Mouse (Mus musculus): ENCODE data around the gene Rabep1. TPM values are rescaled to one million over a fixed set of nuclear protein-coding genes. Genes with fewer than 3 reads are reported as not detected.

The Rabep1 gene
- polyA plus RNA-seq, 1 experiment from 2014 or later = 32.6 TPM

- 76% methylated on average over 4 of the region's 4 CpGs for WGBS
Observed at GRCm38 (mm10) chr11:70806697-70807096, 37.9 kb upstream of the Rabep1 start.

GRCm38 (mm10) chr11:70807630-70808029 lies 36.9 kb upstream of the Rabep1 start:
- DNase-seq (no peak), ATAC-seq (ENCODE audit: insufficient read depth) (no peak)
- Histone ChIP-seq H3K4me1 (ENCODE audit: insufficient read depth) (no peaks in the 10 kb centered on the region), H3K4me2 (no peak overlapping the region), H3K9me3 (ENCODE audit: low read depth, low read length) (no peaks in the 10 kb centered on the region), H3K27ac (ENCODE audit: low read depth) (no peak overlapping the region), H3K27me3 (ENCODE audit: insufficient read depth, low read length) (no peaks in the 10 kb centered on the region), H3K9ac (no peak overlapping the region), H3K4me3 (ENCODE audit: low read depth, low read length) (no peak overlapping the region), H3K36me3 (ENCODE audit: insufficient read depth) (no peaks in the 10 kb centered on the region)
- TF ChIP-seq CTCF (IDR thresholded peaks at IDR 0.05; ENCODE audit: low read depth) = no peak
- 87% methylated on average over 4 of the region's 4 CpGs for WGBS

More at GRCm38 (mm10) chr11:70806697-70807096, 37.9 kb upstream of the Rabep1 start:
- H3K27me3 ChIP-seq (ENCODE audit: insufficient read depth, low read length) = no peaks in the 10 kb centered on the region
- H3K4me3 ChIP-seq (ENCODE audit: low read depth, low read length) = no peak overlapping the region
- H3K27ac ChIP-seq (ENCODE audit: low read depth) = no peak overlapping the region
- no peaks in the 10 kb centered on the region for H3K4me1 ChIP-seq (ENCODE audit: insufficient read depth)
- H3K36me3 ChIP-seq (ENCODE audit: insufficient read depth) = no peaks in the 10 kb centered on the region
- no peak overlapping the region for H3K4me2 ChIP-seq
- ATAC-seq (ENCODE audit: insufficient read depth) (no peak), DNase-seq (no peak)
- H3K9ac ChIP-seq = no peak overlapping the region
- H3K9me3 ChIP-seq (ENCODE audit: low read depth, low read length) = no peaks in the 10 kb centered on the region
- no peak for TF ChIP-seq CTCF (IDR thresholded peaks at IDR 0.05; ENCODE audit: low read depth)

- H3K36me3 ChIP-seq (ENCODE audit: insufficient read depth) = no peaks in the 10 kb centered on the region
- ATAC-seq (ENCODE audit: insufficient read depth) = no peak
- no peak for DNase-seq
- H3K9ac ChIP-seq = no peak overlapping the region
- H3K27ac ChIP-seq (ENCODE audit: low read depth) = no peak overlapping the region
- WGBS = 60% methylated on average over 3 of the region's 3 CpGs
- no peaks in the 10 kb centered on the region for H3K9me3 ChIP-seq (ENCODE audit: low read depth, low read length)
- no peak overlapping the region for H3K4me3 ChIP-seq (ENCODE audit: low read depth, low read length)
- no peak for TF ChIP-seq CTCF (IDR thresholded peaks at IDR 0.05; ENCODE audit: low read depth)
- no peak overlapping the region for H3K4me2 ChIP-seq
- H3K4me1 ChIP-seq (ENCODE audit: insufficient read depth) = no peaks in the 10 kb centered on the region
- no peaks in the 10 kb centered on the region for H3K27me3 ChIP-seq (ENCODE audit: insufficient read depth, low read length)
Observed at GRCm38 (mm10) chr11:70808101-70808500, 36.5 kb upstream of the Rabep1 start.

- no peak overlapping the region for H3K4me2 ChIP-seq
- WGBS = 26% methylated on average over 1 of the region's 1 CpGs
- no peaks in the 10 kb centered on the region for H3K4me1 ChIP-seq (ENCODE audit: insufficient read depth)
- no peak overlapping the region for H3K9ac ChIP-seq
- H3K27ac ChIP-seq (ENCODE audit: low read depth) = no peak overlapping the region
- DNase-seq = no peak
- no peak for TF ChIP-seq CTCF (IDR thresholded peaks at IDR 0.05; ENCODE audit: low read depth)
- no peaks in the 10 kb centered on the region for H3K36me3 ChIP-seq (ENCODE audit: insufficient read depth)
- H3K4me3 ChIP-seq (ENCODE audit: low read depth, low read length) = no peak overlapping the region
- H3K27me3 ChIP-seq (ENCODE audit: insufficient read depth, low read length) = no peaks in the 10 kb centered on the region
- no peaks in the 10 kb centered on the region for H3K9me3 ChIP-seq (ENCODE audit: low read depth, low read length)
- ATAC-seq (ENCODE audit: insufficient read depth) = no peak
Observed at GRCm38 (mm10) chr11:70809011-70809410, 35.6 kb upstream of the Rabep1 start.

GRCm38 (mm10) chr11:70811041-70811440 lies 33.5 kb upstream of the Rabep1 start:
- H3K4me1 ChIP-seq (ENCODE audit: insufficient read depth) = no peaks in the 10 kb centered on the region
- TF ChIP-seq CTCF (IDR thresholded peaks at IDR 0.05; ENCODE audit: low read depth) = no peak
- no peak for DNase-seq
- no peaks in the 10 kb centered on the region for H3K36me3 ChIP-seq (ENCODE audit: insufficient read depth)
- H3K4me3 ChIP-seq (ENCODE audit: low read depth, low read length) = no peak overlapping the region
- ATAC-seq (ENCODE audit: insufficient read depth) = no peak
- no peak overlapping the region for H3K27ac ChIP-seq (ENCODE audit: low read depth)
- no peak overlapping the region for H3K9ac ChIP-seq
- H3K27me3 ChIP-seq (ENCODE audit: insufficient read depth, low read length) = no peaks in the 10 kb centered on the region
- WGBS = 80% methylated on average over 5 of the region's 5 CpGs
- no peak overlapping the region for H3K4me2 ChIP-seq
- H3K9me3 ChIP-seq (ENCODE audit: low read depth, low read length) = no peaks in the 10 kb centered on the region

GRCm38 (mm10) chr11:70811471-70812240 lies 32.9 kb upstream of the Rabep1 start:
- TF ChIP-seq CTCF (IDR thresholded peaks at IDR 0.05; ENCODE audit: low read depth) = no peak
- no peaks in the 10 kb centered on the region for H3K4me1 ChIP-seq (ENCODE audit: insufficient read depth)
- no peak overlapping the region for H3K27ac ChIP-seq (ENCODE audit: low read depth)
- H3K9ac ChIP-seq = no peak overlapping the region
- H3K9me3 ChIP-seq (ENCODE audit: low read depth, low read length) = no peaks in the 10 kb centered on the region
- no peak overlapping the region for H3K4me3 ChIP-seq (ENCODE audit: low read depth, low read length)
- WGBS = 60% methylated on average over 13 of the region's 13 CpGs
- H3K36me3 ChIP-seq (ENCODE audit: insufficient read depth) = no peaks in the 10 kb centered on the region
- DNase-seq (no peak), ATAC-seq (ENCODE audit: insufficient read depth) (no peak)
- H3K4me2 ChIP-seq = no peak overlapping the region
- H3K27me3 ChIP-seq (ENCODE audit: insufficient read depth, low read length) = no peaks in the 10 kb centered on the region

GRCm38 (mm10) chr11:70812365-70812764 lies 32.2 kb upstream of the Rabep1 start, which contains the start of gene Scimp:
Gene Scimp (minus strand): TSS chr11:70812586.
- WGBS = 72% methylated on average over 7 of the region's 7 CpGs
- Histone ChIP-seq H3K4me3 (ENCODE audit: low read depth, low read length) (no peak within 1 kb of the TSS), H3K27me3 (ENCODE audit: insufficient read depth, low read length) (no peaks in the 10 kb centered on the region), H3K36me3 (ENCODE audit: insufficient read depth) (no peaks in the 10 kb centered on the region), H3K27ac (ENCODE audit: low read depth) (no peak within 1 kb of the TSS), H3K9me3 (ENCODE audit: low read depth, low read length) (no peaks in the 10 kb centered on the region), H3K4me1 (ENCODE audit: insufficient read depth) (no peaks in the 10 kb centered on the region), H3K9ac (no peak within 1 kb of the TSS), H3K4me2 (no peak within 1 kb of the TSS)
- TF ChIP-seq CTCF (IDR thresholded peaks at IDR 0.05; ENCODE audit: low read depth) = no peak
- DNase-seq (no peak), ATAC-seq (ENCODE audit: insufficient read depth) (no peak)

Measured in lung, embryonic 14.5 days (tissue).